Mouse (Mus musculus) CH12.LX (cell line): ENCODE results near the gene Qrich1. TPM values are rescaled to one million over a fixed set of nuclear protein-coding genes. Genes with fewer than 3 reads are reported as not detected.

ENCODE experiments used
- DNase-seq: peaks from one replicate; pipeline ENCODE4 v3.0.0-alpha.2; 2013; ENCODE audit errors: extremely low read depth
- H3K27ac ChIP-seq: 2 replicates; pipeline ENCODE4 v1.5.1; 2012; ENCODE audit warnings: low read depth, mild to moderate bottlenecking, control low read depth, moderate library complexity; ENCODE audit not compliant: insufficient read depth
- H3K27me3 ChIP-seq: replicated peaks from 2 replicates; pipeline ENCODE3; 2012; ENCODE audit warnings: inconsistent platforms
- H3K36me3 ChIP-seq, 2 experiments: replicated peaks in 1 of 2; 2 replicates each; pipeline versions ENCODE3 to v1.6.1; 2012; ENCODE audit warnings: inconsistent platforms in 1 of 2, low read length in 1 of 2, mild to moderate bottlenecking in 1 of 2, mixed read lengths in 1 of 2, moderate library complexity in 1 of 2; ENCODE audit not compliant: control insufficient read depth in 1 of 2, insufficient read depth in 1 of 2
- H3K4me1 ChIP-seq, 2 experiments: 2 replicates each; pipeline ENCODE4 v1.6.1; 2012; ENCODE audit warnings: inconsistent platforms in 1 of 2, moderate library complexity in 1 of 2; ENCODE audit not compliant: insufficient read depth in 2 of 2, control insufficient read depth in 1 of 2
- H3K4me2 ChIP-seq: 2 replicates; pipeline ENCODE4 v1.6.1; 2012; ENCODE audit warnings: low read depth, mild to moderate bottlenecking, control low read depth; ENCODE audit not compliant: poor library complexity, insufficient read depth, severe bottlenecking
- H3K4me3 ChIP-seq, 3 experiments: fragments of 150-350 bp in 1 of 3; sonication (generic) in 1 of 3; replicated peaks in 1 of 3; 2 replicates each; pipeline versions ENCODE3 to v1.5.1; 2011 to 2012; ENCODE audit warnings: low read depth in 2 of 3, low read length in 2 of 3, mild to moderate bottlenecking in 2 of 3, moderate library complexity in 2 of 3, control low read depth in 1 of 3, improper control_type of control experiment in 1 of 3, inconsistent platforms in 1 of 3, mixed read lengths in 1 of 3; ENCODE audit not compliant: poor library complexity in 1 of 3
- H3K79me2 ChIP-seq: replicated peaks from 2 replicates; pipeline ENCODE4 v1.6.1; 2012; ENCODE audit warnings: mild to moderate bottlenecking, moderate library complexity; ENCODE audit not compliant: control insufficient read depth, poor library complexity, insufficient read depth, severe bottlenecking; ENCODE audit errors: extremely low read depth
- H3K9ac ChIP-seq: 2 replicates; pipeline ENCODE4 v1.6.1; 2012; ENCODE audit warnings: low read depth, mild to moderate bottlenecking, control low read depth, moderate library complexity; ENCODE audit not compliant: insufficient read depth
- H3K9me3 ChIP-seq: replicated peaks from 2 replicates; pipeline ENCODE3; 2012; ENCODE audit warnings: low read length, inconsistent platforms, mixed read lengths
- CHD1 ChIP-seq: IDR thresholded peaks from 2 replicates; pipeline ENCODE4 v1.6.1; 2012; ENCODE audit warnings: low read depth, low read length, improper control_type of control experiment, inconsistent platforms
- CTCF ChIP-seq, 2 experiments: IDR thresholded peaks in 1 of 2; conservative IDR thresholded peaks in 1 of 2; 2 replicates each; pipeline ENCODE4 v1.5.1; 2011 to 2012; ENCODE audit warnings: low read depth in 2 of 2, low read length in 2 of 2, improper control_type of control experiment in 1 of 2, inconsistent platforms in 1 of 2, mild to moderate bottlenecking in 1 of 2, moderate library complexity in 1 of 2
- ELF1 ChIP-seq: IDR thresholded peaks from 2 replicates; pipeline ENCODE4 v1.6.1; 2014; ENCODE audit warnings: low read depth, mild to moderate bottlenecking, inconsistent platforms, low read length, improper control_type of control experiment
- EP300 ChIP-seq: IDR thresholded peaks from 2 replicates; pipeline ENCODE4 v1.6.1; 2011; ENCODE audit warnings: low read length, improper control_type of control experiment
- ETS1 ChIP-seq: conservative IDR thresholded peaks from 2 replicates; pipeline ENCODE4 v1.6.1; 2012; ENCODE audit warnings: low read depth, mild to moderate bottlenecking, inconsistent platforms, low read length, improper control_type of control experiment, moderate library complexity
- GABPA ChIP-seq: IDR thresholded peaks from 2 replicates; pipeline ENCODE4 v1.6.1; 2012; ENCODE audit warnings: low read depth, low read length, improper control_type of control experiment, inconsistent platforms; ENCODE audit not compliant: insufficient replicate concordance
- HCFC1 ChIP-seq: IDR thresholded peaks from 2 replicates; pipeline ENCODE4 v1.6.1; 2012; ENCODE audit warnings: low read depth, mild to moderate bottlenecking, inconsistent platforms, low read length, improper control_type of control experiment
- IRF4 ChIP-seq: IDR thresholded peaks from 2 replicates; pipeline ENCODE4 v1.6.1; 2014; ENCODE audit warnings: low read depth, mild to moderate bottlenecking, inconsistent platforms, low read length, improper control_type of control experiment
- JUN ChIP-seq: IDR thresholded peaks from 2 replicates; pipeline ENCODE4 v1.6.1; 2011; ENCODE audit warnings: low read depth, mild to moderate bottlenecking, low read length, improper control_type of control experiment, moderate library complexity; ENCODE audit not compliant: insufficient read depth
- KAT2A ChIP-seq: IDR thresholded peaks from 2 replicates; pipeline ENCODE4 v1.6.1; 2012; ENCODE audit warnings: low read length, improper control_type of control experiment, inconsistent platforms; ENCODE audit not compliant: insufficient replicate concordance
- MAFK ChIP-seq: IDR thresholded peaks from 2 replicates; pipeline ENCODE4 v1.6.1; 2011; ENCODE audit warnings: low read length, improper control_type of control experiment; ENCODE audit not compliant: insufficient replicate concordance
- MAZ ChIP-seq: IDR thresholded peaks from 2 replicates; pipeline ENCODE4 v1.6.1; 2012; ENCODE audit warnings: low read depth, mild to moderate bottlenecking, inconsistent platforms, low read length, improper control_type of control experiment, moderate library complexity
- MEF2A ChIP-seq: IDR thresholded peaks from 2 replicates; pipeline ENCODE4 v1.6.1; 2014; ENCODE audit warnings: low read depth, mild to moderate bottlenecking, inconsistent platforms, low read length, improper control_type of control experiment, borderline replicate concordance
- PAX5 ChIP-seq: IDR thresholded peaks from 2 replicates; pipeline ENCODE4 v1.6.1; 2012; ENCODE audit warnings: low read length, inconsistent platforms, mixed read lengths
- POLR2A ChIP-seq: IDR thresholded peaks from 2 replicates; pipeline ENCODE4 v1.6.1; 2011; ENCODE audit warnings: low read depth, mild to moderate bottlenecking, improper control_type of control experiment, low read length
- POLR2AphosphoS2 ChIP-seq: IDR thresholded peaks from 2 replicates; pipeline ENCODE4 v1.6.1; 2011; ENCODE audit warnings: low read depth, low read length, improper control_type of control experiment
- SIN3A ChIP-seq: IDR thresholded peaks from 2 replicates; pipeline ENCODE4 v1.6.1; 2012; ENCODE audit warnings: low read length, improper control_type of control experiment, inconsistent platforms
- SMC3 ChIP-seq: IDR thresholded peaks from 2 replicates; pipeline ENCODE4 v1.6.1; 2011; ENCODE audit warnings: low read depth, low read length, improper control_type of control experiment
- TBP ChIP-seq: conservative IDR thresholded peaks from 2 replicates; pipeline ENCODE4 v1.6.1; 2011; ENCODE audit warnings: low read depth, low read length, improper control_type of control experiment
- USF1 ChIP-seq: IDR thresholded peaks from 2 replicates; pipeline ENCODE4 v1.6.1; 2014; ENCODE audit warnings: low read depth, mild to moderate bottlenecking, inconsistent platforms, low read length, improper control_type of control experiment
- ZKSCAN1 ChIP-seq: IDR thresholded peaks from 2 replicates; pipeline ENCODE4 v1.6.1; 2012; ENCODE audit warnings: low read depth, inconsistent platforms, low read length, improper control_type of control experiment, borderline replicate concordance
- ZNF384 ChIP-seq: IDR thresholded peaks from 2 replicates; pipeline ENCODE4 v1.6.1; 2012; ENCODE audit warnings: low read depth, low read length, improper control_type of control experiment, inconsistent platforms
- dilution Hi-C: fragments of 300-500 bp; cut with MboI; formaldehyde crosslinking; loops from 2 replicates; pipeline ENCODE4 v1.14.3; 2020; ENCODE audit warnings: low sequenced_read_pairs; ENCODE audit not compliant: extremely low pct_unique_long_range_greater_than_20kb, extremely low pct_ligation_motif_present
- in situ Hi-C: fragments of 300-500 bp; cut with MboI; formaldehyde crosslinking; loops from 3 replicates; pipeline ENCODE4 v1.14.3; 2019; ENCODE audit warnings: low sequenced_read_pairs, low pct_ligation_motif_present, low pct_unique_long_range_greater_than_20kb, mixed read lengths
- polyA plus RNA-seq: library from polyadenylated mRNA; unstranded; fragments of >175 nt; gene quantifications from 2 replicates; pipeline ENCODE4 v1.2.1, GENCODE M21; 2012; ENCODE audit warnings: low read depth; ENCODE audit not compliant: insufficient read length
- total RNA-seq, 2 experiments: library from RNA; depleted of rRNA; stranded (reverse); fragments of 300-350 nt in 1 of 2; fragments of >200 nt in 1 of 2; gene quantifications; 2 replicates each; pipeline ENCODE4 v1.2.3; 2012 to 2014

The Qrich1 gene
- total and polyA plus RNA-seq, 3 experiments, result 72.1 to 117 (median 104) TPM

DNA sequence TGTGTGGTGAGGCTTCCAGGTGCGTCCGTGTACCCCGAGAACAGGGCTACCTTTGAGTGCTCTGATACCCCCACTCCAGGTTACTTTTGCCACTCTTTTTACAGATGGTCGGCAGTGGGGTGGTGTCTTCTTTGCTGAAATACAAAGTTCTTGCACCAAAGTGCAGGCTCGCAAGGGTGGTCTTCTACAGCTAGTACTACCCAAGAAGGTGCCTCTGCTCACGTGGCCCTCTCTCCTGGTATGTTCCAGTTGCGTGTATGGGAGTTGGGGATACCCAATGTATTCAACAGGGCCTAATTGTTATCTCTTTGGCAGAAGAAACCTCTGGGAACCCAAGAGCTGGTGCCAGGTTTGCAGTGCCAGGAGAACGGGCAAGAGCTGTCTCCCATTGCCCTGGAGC, 23.4 kb upstream of the Qrich1 start:
- Histone ChIP-seq H3K27ac (no peak overlapping the region), H3K27me3 (no peaks in the 10 kb centered on the region), H3K4me3 (no peak overlapping the region), H3K9me3 (no peaks in the 10 kb centered on the region), H3K79me2 (peaks cover 24% of the 10 kb centered on the region), H3K9ac (no peak overlapping the region), H3K4me1 (peaks cover 11 to 31% of the 10 kb centered on the region in 2 experiments), H3K36me3 (peaks cover 55 to 62% of the 10 kb centered on the region in 2 experiments), H3K4me2 (no peak overlapping the region)
- no peak for DNase-seq
- dilution Hi-C loops, result no loop called here
- in situ Hi-C loops, result no loop called here
- no peak for TF ChIP-seq CTCF (conservative IDR thresholded peaks at IDR 0.05 in 1 of 2, IDR thresholded peaks at IDR 0.05 in 1 of 2; ENCODE audit: low read depth in 2 of 2, low read length in 2 of 2)
- no peak for TF ChIP-seq MAZ
- TF ChIP-seq HCFC1, result no peak
- no peak for TF ChIP-seq ETS1
- no peak for TF ChIP-seq EP300
- no peak for TF ChIP-seq USF1
- no peak for TF ChIP-seq ZNF384
- no peak for TF ChIP-seq SMC3
- no peak for TF ChIP-seq POLR2AphosphoS2
- TF ChIP-seq CHD1, result no peak
- no peak for TF ChIP-seq MAFK
- no peak for TF ChIP-seq IRF4

DNA sequence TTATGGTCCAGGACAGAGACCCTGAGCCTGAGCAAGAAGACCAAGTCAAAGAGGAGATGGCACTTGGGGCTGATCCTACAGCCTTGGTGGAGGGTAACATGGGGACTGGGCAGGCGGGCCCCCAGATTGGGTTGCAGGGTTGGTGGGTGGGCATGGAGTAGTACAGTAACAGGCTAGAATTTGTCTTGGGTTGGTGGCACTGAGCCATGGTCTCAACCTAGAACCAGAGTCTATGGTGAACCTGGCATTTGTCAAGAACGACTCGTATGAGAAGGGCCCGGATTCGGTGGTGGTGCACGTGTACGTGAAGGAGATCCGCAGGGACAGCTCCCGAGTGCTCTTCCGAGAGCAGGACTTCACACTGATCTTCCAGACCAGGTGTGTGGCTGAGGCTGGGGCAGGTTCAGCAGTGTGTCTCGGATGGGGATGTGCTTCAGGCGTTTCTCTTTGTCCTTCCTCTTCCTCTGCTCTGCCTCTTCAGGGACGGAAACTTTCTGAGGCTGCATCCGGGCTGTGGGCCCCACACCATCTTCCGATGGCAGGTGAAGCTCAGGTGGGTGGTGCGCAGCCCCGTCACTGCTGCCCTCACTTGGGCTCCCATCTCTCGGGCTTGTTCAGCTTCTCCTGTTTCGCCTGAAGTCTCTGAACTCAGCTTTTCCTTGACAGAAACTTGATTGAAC, 22.3 kb upstream of the Qrich1 start:
- Histone ChIP-seq H3K4me1 (peaks cover 8 to 28% of the 10 kb centered on the region in 2 experiments), H3K79me2 (peaks cover 24% of the 10 kb centered on the region), H3K27me3 (no peaks in the 10 kb centered on the region), H3K4me3 (no peak overlapping the region), H3K9ac (no peak overlapping the region), H3K27ac (no peak overlapping the region), H3K9me3 (no peaks in the 10 kb centered on the region), H3K4me2 (no peak overlapping the region), H3K36me3 (peaks cover 65 to 72% of the 10 kb centered on the region in 2 experiments)
- no peak for DNase-seq
- dilution Hi-C loops, result no loop called here
- TF ChIP-seq ZKSCAN1, result no peak
- no peak for TF ChIP-seq JUN
- no peak for TF ChIP-seq GABPA
- TF ChIP-seq PAX5, result no peak
- TF ChIP-seq ELF1, result no peak
- no peak for TF ChIP-seq MAFK
- TF ChIP-seq KAT2A, result no peak
- no peak for TF ChIP-seq SIN3A
- no peak for TF ChIP-seq TBP
- TF ChIP-seq MEF2A, result no peak
- no peak for TF ChIP-seq POLR2A
- in situ Hi-C loops, result no loop called here
